Mouse (Mus musculus) small intestine, adult 2 months (tissue): ENCODE data around the gene Tmem189.

Experiments
- CTCF ChIP-seq: fragments of 200-500 bp; IDR thresholded peaks from 2 replicates; pipeline ENCODE4 v1.5.1; 2012; ENCODE audit warnings: low read depth, mild to moderate bottlenecking, control low read depth, inconsistent platforms, low read length, moderate library complexity, mixed read lengths; ENCODE audit not compliant: insufficient replicate concordance, insufficient read length; ENCODE audit errors: extremely low read depth
- POLR2A ChIP-seq: fragments of 200-500 bp; IDR thresholded peaks from 2 replicates; pipeline ENCODE4 v1.6.1; 2012; ENCODE audit warnings: low read depth, mild to moderate bottlenecking, control low read depth, inconsistent platforms, low read length, moderate library complexity

GRCm38 (mm10) chr2:167719520-167719919 is 29.9 kb upstream of the Tmem189 start:
- no peak for TF ChIP-seq CTCF
- no peak for TF ChIP-seq POLR2A
